Mouse (Mus musculus): ENCODE measurements around the gene Gale.
"Not testable (repeated sequence)": the region's sequence is repeated elsewhere in the genome, so short reads cannot be mapped to it uniquely, and the experiment has no call there.

The Gale gene

GRCm38 (mm10) chr4:135972556-135972906 is 9.0 kb downstream of the Gale start, which contains the start of gene Lypla2:
TSS of gene Lypla2 (minus strand) at chr4:135972626.
- DNase-seq, result peak; percentile 84

GRCm38 (mm10) chr4:135972911-135973811 is 9.6 kb downstream of the Gale start:
- DNase-seq, result no peak

- DNase-seq, result no peak
Observed at GRCm38 (mm10) chr4:135976146-135976545, 12.6 kb downstream of the Gale start.

GRCm38 (mm10) chr4:135980223-135980622 is 16.7 kb downstream of the Gale start:
- not testable (repeated sequence) for DNase-seq

GRCm38 (mm10) chr4:135981524-135982063 is 18.1 kb downstream of the Gale start:
- no peak for DNase-seq

- DNase-seq, result no peak
Observed at GRCm38 (mm10) chr4:135984556-135984955, 21.0 kb downstream of the Gale start.

- no peak for DNase-seq
Observed at GRCm38 (mm10) chr4:135985193-135985592, 21.7 kb downstream of the Gale start.

GRCm38 (mm10) chr4:135985769-135986168 is 22.2 kb downstream of the Gale start:
- no peak for DNase-seq

GRCm38 (mm10) chr4:135986301-135986942 is 22.9 kb downstream of the Gale start:
- no peak for DNase-seq

- peak; percentile 94 for DNase-seq
Observed at GRCm38 (mm10) chr4:135986943-135987710, 23.6 kb downstream of the Gale start, which contains the start of gene Pithd1. TSS of gene Pithd1 (minus strand) at chr4:135987264.

- no peak for DNase-seq
Observed at GRCm38 (mm10) chr4:135987714-135988113, 24.2 kb downstream of the Gale start.

- no peak for DNase-seq
Observed at GRCm38 (mm10) chr4:135993941-135994340, 30.4 kb downstream of the Gale start.

GRCm38 (mm10) chr4:135995118-135995517 is 31.6 kb downstream of the Gale start:
- DNase-seq, result no peak

GRCm38 (mm10) chr4:136004107-136004675 is 40.7 kb downstream of the Gale start:
- no peak for DNase-seq

GRCm38 (mm10) chr4:136004921-136005320 is 41.4 kb downstream of the Gale start:
- no peak for DNase-seq

GRCm38 (mm10) chr4:136006821-136007220 is 43.3 kb downstream of the Gale start:
- no peak for DNase-seq

GRCm38 (mm10) chr4:136008782-136009447 is 45.4 kb downstream of the Gale start:
- DNase-seq, result no peak

GRCm38 (mm10) chr4:136010586-136010985 is 47.1 kb downstream of the Gale start:
- no peak for DNase-seq

- no peak for DNase-seq
Observed at GRCm38 (mm10) chr4:136016059-136016602, 52.6 kb downstream of the Gale start.
